Mouse (Mus musculus) stomach, postnatal 0 days (tissue): Measurements from ENCODE around the gene Shc4.

ENCODE experiments used
- CTCF ChIP-seq: IDR thresholded peaks from 2 replicates; pipeline ENCODE4 v1.5.1; 2016; ENCODE audit warnings: antibody characterized with exemption, low read depth, mild to moderate bottlenecking, moderate library complexity
- EP300 ChIP-seq: optimal IDR thresholded peaks from 2 replicates; pipeline ENCODE3; 2016; ENCODE audit warnings: antibody characterized with exemption

DNA sequence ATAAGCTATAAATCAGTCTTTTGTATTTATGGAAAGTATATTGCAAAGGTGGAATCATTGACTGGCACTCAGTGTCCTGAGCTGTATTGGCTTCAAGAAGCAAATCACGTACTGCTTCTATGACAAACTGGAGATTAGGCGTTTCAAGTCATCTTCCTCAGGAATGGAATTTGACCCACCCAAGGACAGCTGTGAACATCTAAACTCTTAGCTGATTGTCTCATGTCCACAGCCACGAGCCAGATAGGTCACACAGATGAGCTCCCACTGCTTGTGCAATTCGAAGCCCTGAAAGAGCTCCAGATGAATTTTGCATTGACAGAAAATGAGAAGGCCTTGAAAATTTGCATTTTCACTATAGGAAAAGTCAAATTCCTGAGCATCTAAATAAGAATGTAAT lies 146.3 kb downstream of the Shc4 start:
- no peak for TF ChIP-seq EP300
- TF ChIP-seq CTCF, result no peak
